Mouse (Mus musculus): ENCODE results near the gene Olfr449. TPM values are rescaled to one million over a fixed set of nuclear protein-coding genes. Genes with fewer than 3 reads are reported as not detected.

Olfr449 gene
- not detected in 2 replicates for polyA plus RNA-seq (2012; rRNA removed)

GRCm38 (mm10) chr6:42834084-42834483 is at the start of gene Olfr449:
Olfr449 (plus strand) TSS chr6:42834384.

GRCm38 (mm10) chr6:42784793-42785192 is 49.4 kb upstream of the Olfr449 start, which contains the start of gene Olfr452:
Olfr452 (plus strand) TSS chr6:42785093.

GRCm38 (mm10) chr6:42811639-42812038 is 22.5 kb upstream of the Olfr449 start, which contains the start of gene Olfr450:
Olfr450 (plus strand) TSS chr6:42811939.

Other genes with a start within 250 kb of the Olfr449 start
- 0.03 TPM in 1 of 2 replicates, not detected in the other for gene Tcaf3, start 236.7 kb upstream of the Olfr449 start, polyA plus RNA-seq (2012; rRNA removed)
- 1.1 and 1.4 TPM in 2 replicates for gene Tcaf2, start 189.1 kb upstream of the Olfr449 start, polyA plus RNA-seq (2012; rRNA removed)
- 153 TPM in 2 replicates for gene Tcaf1, start 124.3 kb upstream of the Olfr449 start, polyA plus RNA-seq (2012; rRNA removed)
- gene Olfr453, start 95.0 kb upstream of the Olfr449 start, polyA plus RNA-seq (2012; rRNA removed): not detected in 2 replicates
- gene Olfr38, start 78.0 kb upstream of the Olfr449 start, polyA plus RNA-seq (2012; rRNA removed): not detected in 2 replicates
- not detected in 2 replicates for gene Olfr452, start 49.3 kb upstream of the Olfr449 start, polyA plus RNA-seq (2012; rRNA removed)
- not detected in 2 replicates for gene Olfr450, start 22.4 kb upstream of the Olfr449 start, polyA plus RNA-seq (2012; rRNA removed)
- not detected in 2 replicates for gene Olfr448, start 56.1 kb downstream of the Olfr449 start, polyA plus RNA-seq (2012; rRNA removed)
- not detected in 2 replicates for gene Olfr447, start 74.5 kb downstream of the Olfr449 start, polyA plus RNA-seq (2012; rRNA removed)
- gene Olfr446, start 87.0 kb downstream of the Olfr449 start, polyA plus RNA-seq (2012; rRNA removed): not detected in 2 replicates
- gene Olfr444, start 114.7 kb downstream of the Olfr449 start, polyA plus RNA-seq (2012; rRNA removed): not detected in 2 replicates